Mouse (Mus musculus): ENCODE data around the gene Cdk5r2. TPM values are rescaled to one million over a fixed set of nuclear protein-coding genes. Genes with fewer than 3 reads are reported as not detected.
"Not testable (repeated sequence)": the region's sequence is repeated elsewhere in the genome, so short reads cannot be mapped to it uniquely, and the experiment has no call there.

Cdk5r2 gene
- not detected in 2 replicates for polyA plus RNA-seq (2015; fragmentation: Nextera tagmentation; extraction: Ambion mirVana)

DNA sequence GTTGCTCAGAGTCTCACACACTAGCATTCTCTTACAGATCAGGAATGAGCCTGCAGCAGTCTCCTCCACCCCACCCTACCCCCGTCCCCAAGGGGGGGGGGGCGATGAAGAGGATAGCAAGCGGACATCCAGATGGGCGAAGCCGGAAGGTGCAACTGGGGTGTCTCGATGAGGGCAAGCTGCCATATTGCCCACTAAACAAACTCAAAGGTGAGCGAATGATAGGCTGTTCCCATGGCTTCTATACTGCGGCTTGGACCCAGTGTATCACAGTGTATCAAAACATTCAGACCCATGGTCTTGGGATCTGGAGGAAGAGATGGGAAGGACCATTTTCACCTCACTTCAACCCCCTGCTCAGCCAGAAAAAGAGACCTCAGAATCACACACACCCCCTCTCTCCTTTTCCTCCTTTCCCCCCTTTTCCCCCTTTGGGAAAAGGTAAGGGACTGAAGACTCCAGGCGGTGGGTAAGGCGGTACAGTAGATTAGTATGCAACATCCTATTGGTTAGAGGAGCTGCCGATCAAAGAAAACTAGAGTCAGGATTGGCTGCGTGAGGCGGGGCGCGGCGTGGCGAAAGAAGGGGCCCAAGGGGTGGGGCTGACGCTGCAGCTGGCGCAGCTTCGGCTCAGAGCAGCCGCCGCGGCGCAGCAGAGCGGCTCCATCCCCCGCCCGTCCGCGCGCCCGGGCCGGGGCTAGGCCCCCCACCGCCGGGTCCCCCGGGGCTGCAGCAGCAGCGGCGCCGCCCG, at the start of gene Cdk5r2:
Gene Cdk5r2 (plus strand): TSS at position 629 of the 751 bp plus-strand sequence.
- peaks cover 35% of the 10 kb centered on the region for H3K4me1 ChIP-seq
- peak within 1 kb of the TSS; percentile 62 for H3K9ac ChIP-seq
- peak within 1 kb of the TSS; percentile 66 for H3K4me3 ChIP-seq
- H3K4me2 ChIP-seq: peak within 1 kb of the TSS; percentile 95
- peaks cover 100% of the 10 kb centered on the region for H3K27me3 ChIP-seq (replicated peaks)
- no peaks in the 10 kb centered on the region for H3K9me3 ChIP-seq
- peak; percentile 44; the same call in 1 of the 2 replicates for ATAC-seq (ENCODE audit: extremely low read depth, insufficient number of reproducible peaks, low FRiP score, low TSS enrichment)
- H3K27ac ChIP-seq (replicated peaks): no peak within 1 kb of the TSS
- WGBS: 3% methylated on average over 21 of the region's 39 CpGs
- H3K36me3 ChIP-seq: no peaks in the 10 kb centered on the region

DNA sequence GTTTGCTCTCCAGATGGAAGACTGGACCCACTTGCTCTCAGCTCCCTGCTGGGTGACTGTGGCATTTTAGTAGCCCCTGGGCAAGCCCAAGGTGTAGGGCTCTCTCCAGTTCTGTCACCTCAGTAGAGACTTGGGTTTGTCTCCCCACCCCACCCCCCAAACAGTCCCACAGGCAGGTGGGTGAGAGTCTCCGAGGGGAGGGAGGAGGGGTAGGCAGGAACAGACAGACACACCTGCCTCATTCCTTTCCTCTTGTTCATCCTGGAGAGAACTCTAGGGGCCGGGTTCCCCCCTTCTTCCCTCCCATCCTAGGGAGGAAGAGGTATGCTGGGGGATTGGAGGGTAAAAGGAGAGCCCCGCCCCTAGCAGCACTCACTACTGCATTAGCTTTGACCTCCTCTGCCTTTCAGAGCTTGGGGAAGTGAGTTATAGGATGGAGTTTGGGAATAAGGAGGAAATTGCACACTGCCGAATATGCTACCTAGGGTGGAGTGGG, 49.3 kb upstream of the Cdk5r2 start:
- no peaks in the 10 kb centered on the region for H3K36me3 ChIP-seq
- 21% methylated on average over 4 of the region's 4 CpGs for WGBS
- H3K4me2 ChIP-seq: no peak overlapping the region
- peaks cover 100% of the 10 kb centered on the region for H3K27me3 ChIP-seq (replicated peaks)
- no peak overlapping the region for H3K27ac ChIP-seq (replicated peaks)
- H3K9ac ChIP-seq: no peak overlapping the region
- no peaks in the 10 kb centered on the region for H3K9me3 ChIP-seq
- H3K4me1 ChIP-seq: peaks cover 46% of the 10 kb centered on the region
- no peak for ATAC-seq (ENCODE audit: extremely low read depth, insufficient number of reproducible peaks, low FRiP score, low TSS enrichment)
- no peak overlapping the region for H3K4me3 ChIP-seq

DNA sequence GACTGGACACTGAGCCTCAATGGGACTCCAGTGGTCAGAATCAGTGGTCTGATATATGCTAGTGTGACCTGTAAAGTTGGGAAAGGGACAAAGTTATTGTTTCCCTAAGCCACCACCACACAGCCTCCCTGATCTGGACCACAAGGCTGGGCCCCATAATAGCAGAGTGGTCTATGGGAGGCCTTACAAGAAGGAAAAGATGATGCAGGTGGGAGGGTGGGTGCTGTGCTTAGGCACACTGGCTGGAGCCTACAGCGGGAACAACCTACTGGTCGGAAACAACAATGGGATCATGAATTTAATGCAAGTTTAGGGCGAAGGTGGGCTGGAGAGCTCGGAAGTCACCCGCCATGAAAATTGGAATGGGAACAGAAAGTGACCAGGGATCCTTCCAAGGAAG, 48.9 kb upstream of the Cdk5r2 start:
- no peak for ATAC-seq (ENCODE audit: extremely low read depth, insufficient number of reproducible peaks, low FRiP score, low TSS enrichment)
- Histone ChIP-seq H3K4me3 (0 out of 2 replicates have a peak overlapping the region, but pooled peaks have one; percentile 43), H3K9ac (no peak overlapping the region), H3K4me1 (peaks cover 42% of the 10 kb centered on the region), H3K36me3 (no peaks in the 10 kb centered on the region), H3K27me3 (replicated peaks) (peaks cover 98% of the 10 kb centered on the region), H3K4me2 (peak overlapping the region; percentile 67), H3K27ac (replicated peaks) (no peak overlapping the region), H3K9me3 (no peaks in the 10 kb centered on the region)
- WGBS: 12% methylated on average over 5 of the region's 5 CpGs

DNA sequence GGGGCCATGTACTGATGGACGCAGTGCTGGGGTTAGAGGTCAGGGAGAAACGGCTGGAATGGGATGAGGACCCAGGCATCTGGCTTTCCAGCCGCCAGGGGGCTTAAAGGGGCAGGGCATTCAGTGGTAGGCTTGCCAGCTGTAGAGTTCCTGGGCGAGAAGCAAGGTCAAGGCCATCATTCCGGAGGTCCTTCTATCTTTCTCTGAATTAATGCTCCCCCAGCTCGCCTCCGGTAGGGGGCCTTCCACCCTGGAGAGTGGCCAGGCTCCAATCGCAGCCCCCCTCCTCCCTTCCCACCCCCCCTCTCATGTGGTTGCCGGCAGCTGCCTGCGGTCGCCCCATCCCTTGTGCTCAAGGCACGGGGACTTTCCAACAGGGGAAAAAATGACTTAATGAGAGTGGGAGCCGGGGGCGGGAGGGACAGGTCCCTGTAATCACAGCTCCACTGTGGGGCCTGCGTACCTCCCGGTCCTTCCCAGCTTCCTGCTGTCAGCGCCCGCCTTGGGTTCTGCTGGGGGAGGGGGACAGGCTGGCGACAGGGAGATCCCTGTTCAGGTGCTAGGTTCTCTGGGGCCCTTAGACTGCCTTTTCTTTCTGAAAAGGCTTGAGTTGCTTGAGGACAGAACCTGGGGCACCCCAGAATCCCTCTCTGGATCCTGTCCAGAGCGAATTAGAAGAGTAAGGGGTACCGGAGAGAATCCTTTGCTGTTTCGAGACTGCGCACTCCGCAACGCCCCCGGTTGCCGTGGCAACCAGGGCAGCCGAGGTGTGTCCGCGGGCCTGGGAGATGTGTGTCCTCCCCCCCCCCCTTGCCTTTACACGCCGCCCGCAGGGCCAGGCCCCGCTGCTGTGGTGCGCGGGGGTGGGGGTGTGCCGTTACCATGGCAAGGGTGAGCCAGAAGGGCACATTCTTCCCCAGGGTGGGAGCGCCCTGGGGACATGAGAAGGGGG, 48.1 kb upstream of the Cdk5r2 start:
- Histone ChIP-seq H3K9ac (peak overlapping the region; percentile 64), H3K9me3 (no peaks in the 10 kb centered on the region), H3K27ac (replicated peaks) (no peak overlapping the region), H3K4me2 (peak overlapping the region; percentile 67), H3K4me3 (peak overlapping the region; percentile 43), H3K27me3 (replicated peaks) (peaks cover 98% of the 10 kb centered on the region), H3K4me1 (peaks cover 41% of the 10 kb centered on the region), H3K36me3 (no peaks in the 10 kb centered on the region)
- ATAC-seq (ENCODE audit: extremely low read depth, insufficient number of reproducible peaks, low FRiP score, low TSS enrichment): no peak
- under 1% methylated on average over 38 of the region's 38 CpGs for WGBS

DNA sequence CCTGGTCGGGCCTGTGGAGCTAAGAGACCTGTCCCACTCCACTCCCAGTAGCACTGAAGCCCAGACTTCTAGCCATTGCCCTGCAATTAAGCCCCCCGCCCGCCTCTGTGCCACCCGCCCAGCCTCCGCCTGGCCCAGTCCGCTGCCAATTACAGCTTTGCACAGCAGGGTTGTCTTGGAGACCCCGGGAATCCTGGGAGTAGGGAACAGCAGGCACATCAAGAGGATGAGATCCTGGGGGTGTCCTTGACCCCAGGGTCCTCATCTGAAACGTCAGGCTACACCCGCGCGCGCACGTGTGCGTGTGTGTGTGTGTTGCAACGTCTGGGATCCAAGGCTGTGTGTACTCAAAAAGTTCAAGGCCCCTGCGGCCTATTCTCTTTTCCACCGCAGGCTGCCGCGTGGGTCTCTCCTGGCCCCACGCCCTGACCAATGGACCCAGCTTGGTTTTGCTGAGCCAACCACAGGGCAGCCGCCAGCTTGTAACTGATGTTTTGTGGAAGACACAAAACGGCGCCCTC, 47.1 kb upstream of the Cdk5r2 start:
- no peak overlapping the region for H3K27ac ChIP-seq (replicated peaks)
- H3K9ac ChIP-seq: no peak overlapping the region
- H3K9me3 ChIP-seq: no peaks in the 10 kb centered on the region
- peak overlapping the region; percentile 4; the same call in 1 of the 2 replicates for H3K4me3 ChIP-seq
- ATAC-seq (ENCODE audit: extremely low read depth, insufficient number of reproducible peaks, low FRiP score, low TSS enrichment): no peak
- WGBS: 6% methylated on average over 23 of the region's 23 CpGs
- H3K4me1 ChIP-seq: peaks cover 41% of the 10 kb centered on the region
- H3K36me3 ChIP-seq: no peaks in the 10 kb centered on the region
- peaks cover 97% of the 10 kb centered on the region for H3K27me3 ChIP-seq (replicated peaks)
- peak overlapping the region; percentile 67 for H3K4me2 ChIP-seq

DNA sequence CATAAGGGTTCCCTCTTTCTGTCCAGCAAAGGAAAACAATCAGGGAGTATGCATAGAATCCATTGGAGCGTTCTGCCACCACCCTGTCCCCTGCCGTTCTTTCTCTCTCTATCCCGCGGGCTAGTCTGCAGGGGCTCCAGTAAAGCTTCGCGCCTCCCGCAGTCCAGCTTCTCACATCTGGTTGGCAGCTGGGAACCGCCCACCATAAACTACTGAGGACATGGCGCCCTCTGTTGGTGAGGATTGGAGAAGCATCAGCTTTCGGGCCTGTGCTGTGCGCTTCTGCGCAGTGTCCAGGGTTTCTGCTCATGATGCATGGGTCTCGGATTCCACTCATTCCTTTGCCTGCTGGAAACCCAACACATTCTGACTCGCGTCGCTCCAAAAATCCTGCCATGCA, 46.7 kb upstream of the Cdk5r2 start:
- 1% methylated on average over 16 of the region's 16 CpGs for WGBS
- peaks cover 37% of the 10 kb centered on the region for H3K4me1 ChIP-seq
- no peaks in the 10 kb centered on the region for H3K9me3 ChIP-seq
- ATAC-seq (ENCODE audit: extremely low read depth, insufficient number of reproducible peaks, low FRiP score, low TSS enrichment): no peak; the same call in 1 of the 2 replicates
- H3K4me2 ChIP-seq: peak overlapping the region; percentile 67
- H3K27me3 ChIP-seq (replicated peaks): peaks cover 92% of the 10 kb centered on the region
- H3K27ac ChIP-seq (replicated peaks): no peak overlapping the region
- peak overlapping the region; percentile 65; the same call in 1 of the 2 replicates for H3K9ac ChIP-seq
- H3K4me3 ChIP-seq: peak overlapping the region; percentile 31
- no peaks in the 10 kb centered on the region for H3K36me3 ChIP-seq

DNA sequence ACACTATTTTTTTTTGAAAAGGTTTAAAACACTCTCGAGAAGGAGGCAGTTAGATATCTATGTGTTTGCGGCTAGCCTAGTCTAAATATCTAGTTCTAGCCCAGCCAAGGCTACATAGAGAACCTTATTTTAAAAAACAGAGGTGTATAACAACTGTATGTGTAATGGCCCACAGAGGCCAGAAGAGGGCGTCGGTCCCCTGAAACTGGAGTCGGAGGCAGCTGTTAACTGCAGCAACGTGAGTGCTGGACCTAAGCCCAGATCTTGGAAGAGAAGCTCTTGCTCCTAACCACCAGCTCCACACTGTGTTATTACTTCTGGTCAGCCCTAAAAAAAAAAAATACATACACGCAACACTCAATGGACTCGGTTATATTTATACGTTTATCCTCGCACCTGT, 45.7 kb upstream of the Cdk5r2 start:
- H3K27me3 ChIP-seq (replicated peaks): peaks cover 83% of the 10 kb centered on the region
- H3K4me2 ChIP-seq: no peak overlapping the region
- H3K4me1 ChIP-seq: peaks cover 28% of the 10 kb centered on the region
- no peaks in the 10 kb centered on the region for H3K36me3 ChIP-seq
- H3K27ac ChIP-seq (replicated peaks): no peak overlapping the region
- no peak overlapping the region for H3K9ac ChIP-seq
- H3K9me3 ChIP-seq: no peaks in the 10 kb centered on the region
- 48% methylated on average over 10 of the region's 10 CpGs for WGBS
- no peak overlapping the region for H3K4me3 ChIP-seq
- ATAC-seq (ENCODE audit: extremely low read depth, insufficient number of reproducible peaks, low FRiP score, low TSS enrichment): no peak

DNA sequence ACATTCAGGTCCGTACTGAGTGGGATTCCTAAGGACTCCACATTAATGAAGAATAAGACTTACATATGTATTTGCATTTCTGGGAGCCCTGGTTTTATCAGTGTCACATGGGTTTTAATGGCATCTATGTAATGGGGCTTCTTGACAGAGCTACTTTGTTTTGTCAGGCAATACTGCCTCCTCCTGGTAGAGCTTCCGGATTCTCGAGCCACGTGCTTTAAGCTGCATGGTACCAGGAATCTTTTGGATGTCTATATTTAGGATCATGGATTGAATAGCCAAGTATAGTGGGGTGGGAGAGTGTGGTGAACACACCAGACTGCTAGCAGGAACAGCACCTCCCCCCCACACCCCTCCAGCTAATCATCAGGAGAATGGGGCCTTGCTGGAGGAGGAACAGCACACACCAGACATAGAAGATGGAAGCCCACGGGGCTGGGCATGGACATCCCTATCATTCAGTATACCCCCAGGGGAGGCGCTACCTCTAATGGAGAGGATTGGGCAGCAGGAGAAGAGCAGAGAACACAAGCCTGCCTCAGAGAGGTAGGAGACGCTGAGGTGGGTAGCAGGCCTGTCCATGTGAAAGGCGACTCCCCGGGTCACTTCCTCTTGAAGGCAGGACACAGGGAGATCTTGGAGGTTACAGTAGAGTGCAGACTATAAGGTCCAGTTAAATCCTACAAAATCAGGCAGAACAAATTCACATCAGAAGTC, 39.6 kb upstream of the Cdk5r2 start:
- H3K27ac ChIP-seq (replicated peaks): 0 out of 2 replicates have a peak overlapping the region, but pooled peaks have one; percentile 4
- ATAC-seq (ENCODE audit: extremely low read depth, insufficient number of reproducible peaks, low FRiP score, low TSS enrichment): no peak
- WGBS: 66% methylated on average over 9 of the region's 9 CpGs
- H3K9ac ChIP-seq: no peak overlapping the region
- no peak overlapping the region for H3K4me2 ChIP-seq
- H3K27me3 ChIP-seq (replicated peaks): peaks cover 22% of the 10 kb centered on the region
- H3K4me3 ChIP-seq: no peak overlapping the region
- peaks cover 19% of the 10 kb centered on the region for H3K4me1 ChIP-seq
- no peaks in the 10 kb centered on the region for H3K36me3 ChIP-seq
- H3K9me3 ChIP-seq: no peaks in the 10 kb centered on the region

DNA sequence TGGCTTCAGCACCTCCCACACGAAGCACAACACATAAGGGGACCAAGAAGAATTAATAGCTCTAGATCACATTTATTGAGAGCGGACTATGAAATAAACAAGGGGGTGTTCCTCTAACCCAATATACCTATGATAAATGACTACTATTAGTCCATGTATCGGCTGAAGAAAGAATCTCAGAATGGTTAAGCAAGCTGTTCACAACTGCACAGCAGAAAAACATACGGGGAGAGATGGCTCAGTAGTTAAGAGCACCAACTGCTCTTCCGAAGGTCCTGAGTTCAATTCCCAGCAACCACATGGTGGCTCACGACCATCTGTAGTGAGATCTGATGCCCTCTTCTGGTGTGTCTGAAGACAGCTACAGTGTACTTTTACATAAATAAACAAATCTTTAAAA, 38.8 kb upstream of the Cdk5r2 start:
- H3K36me3 ChIP-seq; H3K9me3 ChIP-seq; H3K4me2 ChIP-seq; H3K27ac ChIP-seq (replicated peaks); ATAC-seq (ENCODE audit: extremely low read depth, insufficient number of reproducible peaks, low FRiP score, low TSS enrichment); H3K9ac ChIP-seq; H3K4me3 ChIP-seq: not testable (repeated sequence)
- Histone ChIP-seq H3K4me1 (peaks cover 19% of the 10 kb centered on the region), H3K27me3 (replicated peaks) (peaks cover 16% of the 10 kb centered on the region)
- WGBS: 85% methylated on average over 6 of the region's 6 CpGs

DNA sequence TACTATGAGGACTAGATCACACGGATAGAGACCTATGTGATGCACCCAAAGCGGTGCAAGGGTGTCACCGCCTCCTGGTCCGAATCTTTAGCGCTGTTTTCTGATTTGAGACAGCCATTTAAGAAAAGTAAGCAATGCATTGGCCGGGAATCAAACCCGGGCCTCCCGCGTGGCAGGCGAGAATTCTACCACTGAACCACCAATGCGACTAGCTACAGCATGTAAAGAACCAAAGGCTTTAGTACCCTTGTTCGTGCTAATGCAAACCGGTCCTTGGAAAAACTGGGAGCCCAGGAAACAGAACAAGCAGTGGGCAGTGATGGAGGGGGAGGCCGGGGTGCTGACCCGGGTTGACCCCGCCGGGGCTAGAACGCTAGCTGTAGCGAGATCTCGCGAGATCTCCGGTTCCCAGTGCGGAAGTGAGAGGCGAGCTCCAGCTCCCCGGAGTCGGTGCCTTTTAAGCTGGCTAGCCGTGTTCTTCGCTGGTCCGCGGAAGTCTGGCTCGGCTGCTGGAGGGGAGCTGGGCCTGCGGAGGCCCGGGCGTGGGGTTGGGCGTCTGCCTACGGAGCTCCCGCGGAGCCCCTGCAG, 38.0 kb upstream of the Cdk5r2 start:
- Histone ChIP-seq H3K27me3 (replicated peaks) (peaks cover 8% of the 10 kb centered on the region), H3K36me3 (no peaks in the 10 kb centered on the region), H3K9me3 (no peaks in the 10 kb centered on the region), H3K27ac (replicated peaks) (peak overlapping the region; percentile 86), H3K4me3 (peak overlapping the region; percentile 83), H3K4me1 (peaks cover 19% of the 10 kb centered on the region), H3K9ac (peak overlapping the region; percentile 92), H3K4me2 (peak overlapping the region; percentile 74)
- peak; percentile 37; the same call in 1 of the 2 replicates for ATAC-seq (ENCODE audit: extremely low read depth, insufficient number of reproducible peaks, low FRiP score, low TSS enrichment)
- WGBS: 6% methylated on average over 38 of the region's 38 CpGs

All from heart, embryonic 13.5 days (tissue).